Mouse (Mus musculus): ENCODE data around the gene Ctnnbl1. TPM values are rescaled to one million over a fixed set of nuclear protein-coding genes. Genes with fewer than 3 reads are reported as not detected.

Ctnnbl1 gene
- polyA plus RNA-seq, 2 experiments, result 11.6 to 19.2 TPM

DNA sequence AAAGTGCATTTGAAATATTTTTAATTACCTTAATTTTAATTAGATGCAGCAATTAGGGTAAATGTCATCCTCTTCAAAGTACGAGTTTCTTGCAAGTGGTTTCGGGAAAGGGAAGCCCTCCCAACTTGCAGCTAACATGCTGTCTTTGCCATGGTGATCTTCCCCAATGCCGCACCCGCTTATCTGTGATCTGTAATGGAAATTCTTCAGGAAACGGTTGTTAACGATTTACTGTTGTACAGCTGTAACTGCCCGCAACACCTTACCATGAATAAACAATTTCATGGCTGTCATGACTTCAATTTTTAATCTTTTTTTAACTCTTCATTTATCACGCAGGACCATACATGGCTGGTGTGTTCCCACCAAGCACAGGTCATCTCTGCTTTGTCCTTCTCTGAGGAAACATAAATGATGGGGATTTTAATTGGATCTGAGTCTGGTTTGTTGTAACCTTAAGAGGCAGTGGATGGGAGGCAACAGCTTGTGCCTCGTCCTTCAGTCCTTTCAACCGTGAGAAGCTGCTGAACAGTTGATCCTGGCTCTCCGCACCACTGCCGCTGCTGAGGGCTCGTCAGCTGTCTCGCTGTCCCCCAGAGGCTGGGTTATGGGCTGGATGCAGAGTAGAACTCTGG, 54.4 kb downstream of the Ctnnbl1 start:
- Histone ChIP-seq H3K4me2 (ENCODE audit: low read depth) (no peak overlapping the region), H3K9me3 (ENCODE audit: control insufficient read depth, low read length) (no peaks in the 10 kb centered on the region), H3K27ac (no peak overlapping the region), H3K4me3 (ENCODE audit: insufficient read depth in 1 of 2, low read depth in 2 of 2, low read length in 2 of 2) (no peak overlapping the region), H3K36me3 (replicated peaks; ENCODE audit: control insufficient read depth, insufficient read depth, low read depth) (no peaks in the 10 kb centered on the region), H3K27me3 (ENCODE audit: control insufficient read depth, insufficient read depth, low read length) (no peaks in the 10 kb centered on the region), H3K4me1 (replicated peaks; ENCODE audit: control insufficient read depth in 2 of 2, insufficient read depth in 2 of 2, low read length in 1 of 2) (peaks cover 0 to 12% of the 10 kb centered on the region in 2 experiments; a peak in 3 of 4 replicates), H3K9ac (replicated peaks) (no peak overlapping the region)
- TF ChIP-seq EP300 (IDR thresholded peaks at IDR 0.05; ENCODE audit: low read depth) (no peak), CTCF (IDR thresholded peaks at IDR 0.05; ENCODE audit: low read depth) (no peak)
- WGBS (ENCODE audit: insufficient replicate concordance), result 79% methylated on average over 14 of the region's 14 CpGs
- no peak for ATAC-seq (ENCODE audit: insufficient read depth)
- DNase-seq (ENCODE audit: low read depth in 3 of 3, low spot score in 3 of 3), result no peak

DNA sequence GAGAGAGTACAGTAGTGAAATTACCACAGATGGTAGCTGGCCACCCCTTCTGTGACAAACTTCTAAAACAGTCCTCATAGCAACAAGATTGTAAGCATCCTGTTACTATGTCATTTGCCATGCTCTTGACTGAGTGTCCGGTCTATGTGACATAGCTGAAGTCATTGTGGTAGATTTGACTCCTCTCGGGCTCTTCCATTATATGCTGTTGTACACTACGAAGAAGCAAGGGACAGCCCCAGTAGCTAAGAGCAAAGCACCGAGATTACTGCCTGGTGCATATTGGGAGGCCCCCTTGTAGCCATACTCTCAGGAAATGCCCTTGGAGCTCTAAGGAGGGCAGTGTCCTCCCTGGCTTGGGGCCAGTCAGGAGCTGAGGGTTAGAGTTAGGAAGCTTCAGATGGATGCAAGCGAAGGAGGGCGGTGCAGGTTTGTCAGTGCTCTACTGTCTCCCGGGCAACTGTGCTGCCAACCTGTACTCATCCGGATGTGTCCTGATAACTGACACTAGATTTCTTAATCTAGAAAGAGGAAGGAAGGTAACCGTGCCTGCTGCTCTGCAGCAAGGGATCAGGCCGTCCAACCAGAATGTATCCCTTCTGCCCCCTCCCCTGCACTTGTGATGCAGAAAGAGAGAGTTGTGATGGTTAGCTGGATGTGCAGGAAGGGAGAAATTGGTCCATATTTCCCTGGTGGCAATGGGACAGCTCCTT, 55.8 kb downstream of the Ctnnbl1 start:
- no peak for ATAC-seq (ENCODE audit: insufficient read depth)

DNA sequence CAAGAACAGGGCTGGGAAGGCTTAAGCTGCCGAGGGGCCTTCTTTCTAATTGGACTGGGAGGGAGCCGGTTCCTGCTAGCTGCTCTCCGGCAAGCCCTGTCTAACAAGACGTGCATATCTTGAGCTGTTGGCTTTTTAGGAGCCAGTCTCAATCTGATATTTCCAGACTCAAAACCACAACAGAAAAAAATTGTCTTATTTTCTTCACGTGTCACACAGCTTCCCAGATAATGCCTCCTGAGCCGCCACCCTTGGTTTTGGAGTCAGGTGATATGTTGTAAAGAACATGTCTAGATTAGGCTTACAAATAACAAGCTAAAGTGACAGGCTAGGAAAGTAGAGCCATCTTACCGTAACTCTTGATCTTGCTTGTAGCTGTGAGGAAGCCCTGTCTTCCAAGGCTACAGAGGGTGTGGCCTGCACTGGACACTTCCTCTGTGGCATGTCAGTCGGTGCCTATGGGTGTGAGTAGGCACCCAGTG, 56.7 kb downstream of the Ctnnbl1 start:
- WGBS (ENCODE audit: insufficient replicate concordance), result 11% methylated on average over 8 of the region's 8 CpGs

More for the DNA sequence above, 55.8 kb downstream of the Ctnnbl1 start:
- Histone ChIP-seq H3K27ac (no peak overlapping the region), H3K4me2 (ENCODE audit: low read depth) (no peak overlapping the region), H3K27me3 (ENCODE audit: control insufficient read depth, insufficient read depth, low read length) (no peaks in the 10 kb centered on the region), H3K4me1 (replicated peaks; ENCODE audit: control insufficient read depth in 2 of 2, insufficient read depth in 2 of 2, low read length in 1 of 2) (peaks cover 0 to 12% of the 10 kb centered on the region in 2 experiments; a peak in 3 of 4 replicates), H3K9ac (replicated peaks) (no peak overlapping the region), H3K36me3 (replicated peaks; ENCODE audit: control insufficient read depth, insufficient read depth, low read depth) (no peaks in the 10 kb centered on the region), H3K9me3 (ENCODE audit: control insufficient read depth, low read length) (no peaks in the 10 kb centered on the region), H3K4me3 (ENCODE audit: insufficient read depth in 1 of 2, low read depth in 2 of 2, low read length in 2 of 2) (no peak overlapping the region)
- WGBS (ENCODE audit: insufficient replicate concordance), result 38% methylated on average over 10 of the region's 10 CpGs
- no peak for TF ChIP-seq CTCF (IDR thresholded peaks at IDR 0.05; ENCODE audit: low read depth)
- no peak for TF ChIP-seq EP300 (IDR thresholded peaks at IDR 0.05; ENCODE audit: low read depth)
- no peak for DNase-seq (ENCODE audit: low read depth in 3 of 3, low spot score in 3 of 3)

DNA sequence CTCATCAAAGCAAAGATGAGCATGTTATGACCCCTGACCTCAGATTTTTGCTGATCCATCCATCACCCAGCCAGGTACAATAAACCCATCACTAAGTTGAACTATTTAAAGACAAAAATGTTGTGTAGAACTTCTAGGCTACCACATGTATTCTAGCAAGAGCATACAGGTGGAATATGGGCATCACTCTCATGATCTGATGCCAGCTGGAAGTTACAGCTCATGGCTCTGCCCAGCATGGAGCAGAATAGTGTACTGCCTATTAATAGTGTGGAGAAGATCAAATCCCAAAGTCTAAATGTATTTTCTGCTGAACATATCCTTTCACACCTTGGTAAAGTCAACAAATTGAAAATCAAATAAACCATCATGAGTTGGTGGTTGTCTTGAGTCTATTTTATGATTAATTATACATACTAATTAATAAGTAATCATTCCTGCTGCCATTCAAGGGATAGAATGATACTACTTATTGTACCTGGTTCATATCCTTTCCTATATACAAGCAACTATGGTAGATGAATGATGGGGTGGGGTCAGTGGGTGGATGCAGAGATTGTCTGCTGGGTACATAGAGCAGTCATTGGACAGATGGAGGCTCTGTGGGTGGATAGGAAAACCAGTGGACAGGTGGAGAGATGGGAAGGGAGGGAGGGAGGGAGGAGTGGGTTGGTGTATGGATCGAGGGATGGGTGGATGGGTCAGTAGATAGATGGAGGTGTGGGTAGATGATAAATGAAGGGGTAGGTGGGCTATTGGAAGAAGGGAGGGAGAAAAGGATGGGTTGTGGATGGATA, 58.6 kb downstream of the Ctnnbl1 start:
- Histone ChIP-seq H3K4me1 (replicated peaks; ENCODE audit: control insufficient read depth in 2 of 2, insufficient read depth in 2 of 2, low read length in 1 of 2) (peaks cover 0 to 12% of the 10 kb centered on the region in 2 experiments; a peak in 3 of 4 replicates), H3K4me2 (ENCODE audit: low read depth) (no peak overlapping the region), H3K4me3 (ENCODE audit: insufficient read depth in 1 of 2, low read depth in 2 of 2, low read length in 2 of 2) (no peak overlapping the region), H3K9ac (replicated peaks) (no peak overlapping the region), H3K27ac (no peak overlapping the region), H3K9me3 (ENCODE audit: control insufficient read depth, low read length) (no peaks in the 10 kb centered on the region), H3K36me3 (replicated peaks; ENCODE audit: control insufficient read depth, insufficient read depth, low read depth) (no peaks in the 10 kb centered on the region), H3K27me3 (ENCODE audit: control insufficient read depth, insufficient read depth, low read length) (no peaks in the 10 kb centered on the region)
- DNase-seq (ENCODE audit: low read depth in 3 of 3, low spot score in 3 of 3) (no peak), ATAC-seq (ENCODE audit: insufficient read depth) (no peak)
- no peak for TF ChIP-seq CTCF (IDR thresholded peaks at IDR 0.05; ENCODE audit: low read depth)
- TF ChIP-seq EP300 (IDR thresholded peaks at IDR 0.05; ENCODE audit: low read depth), result no peak
- 76% methylated on average over 1 of the region's 1 CpGs for WGBS (ENCODE audit: insufficient replicate concordance)

More for the DNA sequence above, 56.7 kb downstream of the Ctnnbl1 start:
- no peaks in the 10 kb centered on the region for H3K36me3 ChIP-seq (replicated peaks; ENCODE audit: control insufficient read depth, insufficient read depth, low read depth)
- DNase-seq (ENCODE audit: low read depth in 3 of 3, low spot score in 3 of 3) (peak in 1 of 3 experiments; percentile 13), ATAC-seq (ENCODE audit: insufficient read depth) (peak; percentile 60; the same call in 1 of the 2 replicates)
- no peak overlapping the region for H3K4me3 ChIP-seq (ENCODE audit: insufficient read depth in 1 of 2, low read depth in 2 of 2, low read length in 2 of 2)
- H3K4me2 ChIP-seq (ENCODE audit: low read depth), result no peak overlapping the region
- no peaks in the 10 kb centered on the region for H3K27me3 ChIP-seq (ENCODE audit: control insufficient read depth, insufficient read depth, low read length)
- peak; percentile 34 for TF ChIP-seq EP300 (IDR thresholded peaks at IDR 0.05; ENCODE audit: low read depth)
- no peak for TF ChIP-seq CTCF (IDR thresholded peaks at IDR 0.05; ENCODE audit: low read depth)
- H3K27ac ChIP-seq, result no peak overlapping the region
- peaks cover 0 to 12% of the 10 kb centered on the region in 2 experiments; a peak in 3 of 4 replicates for H3K4me1 ChIP-seq (replicated peaks; ENCODE audit: control insufficient read depth in 2 of 2, insufficient read depth in 2 of 2, low read length in 1 of 2)
- no peak overlapping the region for H3K9ac ChIP-seq (replicated peaks)
- H3K9me3 ChIP-seq (ENCODE audit: control insufficient read depth, low read length), result no peaks in the 10 kb centered on the region

Measured in liver, embryonic 14.5 days (tissue).